Mouse (Mus musculus): Measurements from ENCODE around the gene Prkra.

DNA sequence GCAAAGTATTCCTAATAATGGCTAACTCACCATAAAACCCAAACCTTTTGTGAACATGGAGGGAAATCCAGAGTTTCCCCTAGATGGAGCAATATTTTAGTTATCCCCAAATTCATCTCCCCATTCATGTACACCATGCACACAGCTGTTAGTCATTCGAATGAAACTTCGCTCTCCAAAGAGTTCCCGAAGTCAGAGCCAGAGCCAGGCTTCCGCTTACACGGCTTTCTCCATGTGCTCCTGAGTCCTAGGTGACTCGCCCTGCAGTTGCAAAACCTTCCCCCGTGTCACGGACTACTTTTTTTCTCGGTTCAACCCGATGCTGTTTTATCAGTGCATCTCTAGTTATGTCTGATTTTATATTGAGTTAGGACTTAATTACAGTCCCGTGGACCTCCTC lies 50.3 kb downstream of the Prkra start:
- TF ChIP-seq CTCF (IDR thresholded peaks at IDR 0.05; ENCODE audit: borderline replicate concordance, insufficient read depth, low read depth, low read length) (no peak), POLR2A (IDR thresholded peaks at IDR 0.05; ENCODE audit: borderline replicate concordance, insufficient read depth, low read length) (no peak)

Data from cerebellum, adult 2 months (tissue).